Mouse (Mus musculus): ENCODE data around the gene Farp1. TPM values are rescaled to one million over a fixed set of nuclear protein-coding genes. Genes with fewer than 3 reads are reported as not detected.

Farp1 gene
- polyA plus RNA-seq, 1 experiment from 2014 or later, result 15.8 TPM

DNA sequence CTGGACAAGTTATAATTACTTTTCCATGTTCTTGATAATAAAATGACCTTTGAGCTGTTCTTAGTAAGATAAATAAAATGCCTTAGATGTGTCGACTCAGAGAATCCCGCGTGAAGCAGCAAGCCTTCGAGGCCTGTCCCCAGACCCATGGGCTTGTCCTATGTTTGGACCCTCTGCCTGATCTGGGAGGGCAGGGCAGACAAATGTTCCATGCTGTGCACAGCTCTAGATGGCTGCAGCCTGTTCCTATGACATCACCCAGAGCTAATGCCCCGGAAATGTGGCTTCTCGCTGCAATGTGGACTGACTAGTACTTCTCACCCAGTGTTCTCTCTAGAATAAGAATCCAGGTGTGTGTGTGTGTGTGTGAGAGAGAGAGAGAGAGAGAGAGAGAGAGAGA lies 229.5 kb downstream of the Farp1 start:
- Histone ChIP-seq H3K27me3 (replicated peaks) (no peaks in the 10 kb centered on the region), H3K9ac (no peak overlapping the region), H3K4me1 (replicated peaks) (peaks cover 9% of the 10 kb centered on the region; the same call in 1 of the 2 replicates), H3K4me2 (replicated peaks) (no peak overlapping the region), H3K4me3 (replicated peaks) (no peak overlapping the region), H3K27ac (no peak overlapping the region), H3K9me3 (no peaks in the 10 kb centered on the region), H3K36me3 (peaks cover 5% of the 10 kb centered on the region; the same call in 1 of the 2 replicates)
- 52% methylated on average over 6 of the region's 6 CpGs for WGBS
- ATAC-seq, result peak; percentile 11; the same call in 1 of the 2 replicates

DNA sequence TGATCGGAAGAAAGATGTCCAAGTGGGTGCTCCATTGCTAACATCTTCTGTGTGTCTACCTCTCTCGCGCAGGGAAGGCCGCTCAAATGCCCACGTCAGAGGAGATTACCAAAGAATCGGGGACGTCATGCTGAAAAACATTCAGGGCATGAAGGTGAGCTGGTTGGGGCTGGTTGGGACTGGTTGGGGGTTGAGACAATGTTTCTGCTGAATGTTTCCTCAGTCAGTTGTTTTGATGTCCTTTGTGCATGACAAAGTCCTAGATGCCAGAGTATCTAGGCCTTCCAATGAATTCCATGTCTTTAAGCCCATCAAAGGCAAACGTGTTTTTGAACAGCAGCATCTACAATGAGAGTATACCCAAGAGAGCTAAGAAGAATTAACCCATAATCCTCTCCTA lies 232.8 kb downstream of the Farp1 start:
- Histone ChIP-seq H3K4me3 (replicated peaks) (no peak overlapping the region), H3K9ac (no peak overlapping the region), H3K4me2 (replicated peaks) (no peak overlapping the region), H3K9me3 (no peaks in the 10 kb centered on the region), H3K27me3 (replicated peaks) (no peaks in the 10 kb centered on the region), H3K27ac (no peak overlapping the region), H3K4me1 (replicated peaks) (peaks cover 9% of the 10 kb centered on the region; the same call in 1 of the 2 replicates), H3K36me3 (0 out of 2 replicates have a peak, but pooled peaks cover 14% of the 10 kb centered on the region)
- no peak for ATAC-seq
- 92% methylated on average over 8 of the region's 8 CpGs for WGBS

DNA sequence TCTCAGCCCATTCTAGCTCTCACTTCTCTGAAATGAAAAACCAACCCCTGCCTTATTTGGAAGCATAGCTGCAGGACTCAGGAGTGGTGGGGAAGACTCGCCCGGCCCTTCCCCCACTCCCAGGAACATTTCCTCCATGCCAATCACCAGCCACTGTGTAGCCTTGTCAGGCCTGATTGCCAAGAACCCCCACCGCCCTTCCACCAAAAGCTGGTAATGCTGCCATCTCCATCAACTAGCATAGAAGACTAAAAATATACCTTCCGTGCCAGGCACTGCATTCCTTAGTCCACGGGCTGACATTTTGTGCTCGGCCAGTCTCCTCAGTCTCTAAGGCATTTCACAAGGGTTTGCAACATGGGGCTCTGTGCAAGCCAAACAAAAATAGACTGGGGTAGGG lies 235.5 kb downstream of the Farp1 start:
- Histone ChIP-seq H3K4me1 (replicated peaks) (0 out of 2 replicates have a peak, but pooled peaks cover 1% of the 10 kb centered on the region), H3K36me3 (peaks cover 22% of the 10 kb centered on the region), H3K27me3 (replicated peaks) (no peaks in the 10 kb centered on the region), H3K4me2 (replicated peaks) (no peak overlapping the region), H3K9me3 (no peaks in the 10 kb centered on the region), H3K27ac (no peak overlapping the region), H3K4me3 (replicated peaks) (no peak overlapping the region), H3K9ac (no peak overlapping the region)
- 82% methylated on average over 6 of the region's 6 CpGs for WGBS
- ATAC-seq, result no peak

DNA sequence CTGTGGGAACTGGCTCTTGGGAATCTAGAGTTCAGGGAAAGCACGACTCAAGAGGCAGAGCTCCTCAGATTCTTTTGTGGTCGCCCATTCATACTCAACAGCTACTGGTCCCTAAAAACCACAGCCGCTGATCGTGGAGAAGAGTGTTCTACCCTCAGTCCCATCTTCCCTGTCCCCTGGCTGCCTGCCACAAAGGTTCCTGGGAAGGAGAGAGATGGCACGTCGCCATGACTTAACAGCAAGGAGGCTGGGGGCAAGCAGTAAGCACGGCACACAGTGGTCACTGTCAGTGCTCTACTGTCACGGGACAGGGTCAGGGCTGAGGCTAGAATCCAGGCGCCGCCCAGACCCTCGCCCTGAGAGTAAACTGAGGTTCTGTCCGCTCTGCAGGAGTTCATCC lies 240.0 kb downstream of the Farp1 start:
- no peak for ATAC-seq
- H3K9ac ChIP-seq, result no peak overlapping the region
- no peaks in the 10 kb centered on the region for H3K4me1 ChIP-seq (replicated peaks)
- H3K36me3 ChIP-seq, result peaks cover 26% of the 10 kb centered on the region
- no peak overlapping the region for H3K4me2 ChIP-seq (replicated peaks)
- 80% methylated on average over 12 of the region's 12 CpGs for WGBS
- no peaks in the 10 kb centered on the region for H3K9me3 ChIP-seq
- no peak overlapping the region for H3K4me3 ChIP-seq (replicated peaks)
- no peaks in the 10 kb centered on the region for H3K27me3 ChIP-seq (replicated peaks)
- no peak overlapping the region for H3K27ac ChIP-seq

DNA sequence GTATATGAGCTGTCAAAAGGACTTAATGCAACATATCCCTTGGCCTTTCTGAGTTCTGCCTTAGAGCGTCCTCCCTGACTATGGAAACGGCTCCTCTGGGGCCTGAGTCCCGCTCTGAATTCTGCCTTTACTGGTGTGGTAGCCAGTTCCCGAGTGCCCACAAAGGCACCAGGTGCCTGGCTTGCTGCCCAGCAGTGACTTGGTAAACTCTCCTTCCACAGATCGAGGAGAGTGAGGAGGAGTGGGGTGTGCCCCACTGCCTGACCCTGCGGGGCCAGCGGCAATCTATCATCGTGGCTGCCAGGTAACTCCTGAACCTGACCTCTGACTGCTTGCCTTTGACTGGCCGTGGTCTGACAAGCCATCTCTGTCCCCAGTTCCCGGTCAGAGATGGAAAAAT lies 241.0 kb downstream of the Farp1 start:
- no peaks in the 10 kb centered on the region for H3K4me1 ChIP-seq (replicated peaks)
- H3K9me3 ChIP-seq, result no peaks in the 10 kb centered on the region

DNA sequence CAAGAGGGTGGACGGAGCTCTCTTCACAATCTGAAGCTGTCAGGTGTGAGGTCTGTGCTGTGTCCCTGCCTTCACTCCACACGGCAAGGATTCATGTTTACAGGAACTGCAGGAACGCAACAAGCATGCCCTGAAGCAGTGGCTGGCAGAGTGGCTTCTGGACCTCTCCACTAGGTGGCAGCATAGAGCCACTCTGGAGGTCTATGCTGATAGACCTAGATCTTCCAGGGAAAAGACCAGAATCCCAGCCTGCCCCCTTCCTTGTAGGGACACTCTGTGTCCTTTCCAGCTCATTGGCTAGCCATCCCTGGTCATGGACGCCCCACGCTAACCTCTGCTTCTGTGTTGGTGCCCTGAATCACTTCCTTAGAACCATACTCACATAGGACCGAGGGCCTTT lies 244.1 kb downstream of the Farp1 start:
- 29% methylated on average over 6 of the region's 6 CpGs for WGBS

More for the DNA sequence above, 241.0 kb downstream of the Farp1 start:
- Histone ChIP-seq H3K4me3 (replicated peaks) (no peak overlapping the region), H3K9ac (no peak overlapping the region), H3K36me3 (peaks cover 26% of the 10 kb centered on the region), H3K27me3 (replicated peaks) (no peaks in the 10 kb centered on the region), H3K4me2 (replicated peaks) (no peak overlapping the region), H3K27ac (no peak overlapping the region)
- 75% methylated on average over 10 of the region's 10 CpGs for WGBS
- ATAC-seq, result no peak

DNA sequence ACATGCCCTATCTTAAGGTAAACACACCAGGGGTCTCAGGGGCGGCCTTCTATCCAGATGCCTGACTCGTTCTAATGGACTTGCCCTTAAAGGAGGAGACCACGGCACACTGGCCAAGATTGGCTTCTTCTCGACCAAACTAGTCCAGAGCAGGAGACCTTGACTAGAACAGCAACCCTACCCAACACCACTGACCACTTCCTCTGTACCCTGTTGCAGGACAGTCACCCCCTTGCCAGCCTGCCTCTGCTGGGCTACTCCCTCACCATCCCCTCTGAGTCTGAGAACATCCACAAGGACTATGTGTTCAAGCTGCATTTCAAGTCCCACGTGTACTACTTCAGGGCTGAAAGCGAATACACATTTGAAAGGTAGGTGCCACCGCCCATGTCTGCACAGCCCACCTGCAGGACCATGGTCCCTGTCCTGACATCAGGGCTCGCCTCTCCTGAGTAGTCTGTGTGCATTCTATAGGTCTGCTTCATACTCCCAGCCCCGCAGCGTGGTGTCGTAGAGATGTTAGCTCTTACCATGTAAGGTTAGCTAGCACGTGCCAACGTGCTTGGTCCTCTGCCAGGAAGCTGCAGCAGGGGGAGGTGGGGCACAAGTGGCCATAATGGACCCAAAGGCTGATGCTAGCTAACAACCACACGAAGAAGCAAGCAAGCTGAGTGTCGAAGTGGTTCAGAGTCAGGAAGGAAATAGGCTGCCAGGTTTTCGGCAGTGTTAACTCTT lies 245.8 kb downstream of the Farp1 start:
- Histone ChIP-seq H3K4me2 (replicated peaks) (no peak overlapping the region), H3K27ac (no peak overlapping the region), H3K9ac (no peak overlapping the region), H3K27me3 (replicated peaks) (no peaks in the 10 kb centered on the region), H3K4me3 (replicated peaks) (no peak overlapping the region), H3K36me3 (peaks cover 32% of the 10 kb centered on the region), H3K4me1 (replicated peaks) (no peaks in the 10 kb centered on the region), H3K9me3 (no peaks in the 10 kb centered on the region)
- WGBS, result 79% methylated on average over 16 of the region's 16 CpGs
- ATAC-seq, result no peak

More for the DNA sequence above, 244.1 kb downstream of the Farp1 start:
- no peak overlapping the region for H3K4me3 ChIP-seq (replicated peaks)
- no peaks in the 10 kb centered on the region for H3K9me3 ChIP-seq
- H3K36me3 ChIP-seq, result peaks cover 37% of the 10 kb centered on the region
- H3K9ac ChIP-seq, result no peak overlapping the region
- no peak overlapping the region for H3K27ac ChIP-seq
- ATAC-seq, result peak; percentile 81
- H3K4me2 ChIP-seq (replicated peaks), result no peak overlapping the region
- H3K4me1 ChIP-seq (replicated peaks), result no peaks in the 10 kb centered on the region
- no peaks in the 10 kb centered on the region for H3K27me3 ChIP-seq (replicated peaks)

DNA sequence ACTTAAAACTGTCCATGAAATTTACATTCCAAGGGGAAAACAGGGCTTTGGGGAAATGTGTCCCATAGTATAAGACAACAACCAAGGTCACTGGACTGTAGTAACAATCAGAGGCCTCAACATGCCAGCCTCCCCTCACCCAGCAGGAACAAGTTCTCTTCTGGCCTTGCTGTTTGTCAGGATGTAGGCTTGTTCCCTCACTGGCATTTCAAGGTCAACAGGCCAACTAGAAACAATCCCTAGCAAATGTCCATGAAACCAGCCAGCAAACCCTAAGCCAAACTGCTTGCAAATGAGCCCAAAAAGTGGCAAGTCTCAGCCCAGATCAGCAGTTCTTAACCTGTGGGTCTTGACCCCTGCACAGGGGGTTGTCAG lies 246.3 kb downstream of the Farp1 start:
- H3K27me3 ChIP-seq (replicated peaks), result no peaks in the 10 kb centered on the region
- no peak for ATAC-seq
- no peak overlapping the region for H3K9ac ChIP-seq
- no peaks in the 10 kb centered on the region for H3K9me3 ChIP-seq
- no peak overlapping the region for H3K4me3 ChIP-seq (replicated peaks)
- no peak overlapping the region for H3K4me2 ChIP-seq (replicated peaks)
- H3K4me1 ChIP-seq (replicated peaks), result no peaks in the 10 kb centered on the region
- peaks cover 31% of the 10 kb centered on the region for H3K36me3 ChIP-seq
- no peak overlapping the region for H3K27ac ChIP-seq

DNA sequence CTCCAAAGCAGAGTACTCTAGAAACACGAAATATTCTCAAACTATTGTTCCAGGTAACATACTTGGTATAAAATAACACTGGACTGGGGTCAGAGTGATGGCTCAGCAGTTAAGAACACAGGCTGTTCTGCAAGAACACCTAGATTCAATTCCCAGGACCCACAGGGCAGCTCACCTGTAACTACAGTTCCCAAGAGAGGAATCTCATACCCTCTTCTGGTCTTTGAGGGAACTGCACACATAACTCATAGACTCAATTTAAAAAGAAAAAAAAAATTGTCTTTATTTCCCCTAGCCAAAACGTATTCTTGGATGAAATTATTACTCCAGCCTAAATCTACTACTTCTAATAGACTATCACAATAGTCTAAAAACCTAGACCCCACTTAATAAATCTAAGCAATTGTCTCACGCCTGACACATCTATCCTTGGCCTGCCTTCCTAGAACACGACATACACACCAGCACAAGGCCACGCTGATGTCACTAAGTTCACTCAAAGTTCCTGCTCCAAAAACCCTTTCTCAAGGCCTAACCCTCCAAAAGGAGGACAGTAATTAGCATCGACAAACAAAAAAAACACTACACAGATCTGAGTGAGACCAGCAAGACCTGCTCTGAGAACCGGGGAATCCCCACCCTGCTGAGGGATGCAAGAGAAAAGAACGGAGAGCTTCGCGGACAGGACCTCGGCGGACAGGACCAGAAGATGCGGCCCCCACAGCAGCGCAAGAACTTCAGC lies 250.6 kb downstream of the Farp1 start:
- H3K27ac ChIP-seq, result no peak overlapping the region
- H3K4me2 ChIP-seq (replicated peaks), result no peak overlapping the region
- no peak overlapping the region for H3K9ac ChIP-seq
- ATAC-seq, result no peak
- H3K9me3 ChIP-seq, result no peaks in the 10 kb centered on the region
- no peak overlapping the region for H3K4me3 ChIP-seq (replicated peaks)
- H3K36me3 ChIP-seq, result peaks cover 39% of the 10 kb centered on the region
- H3K4me1 ChIP-seq (replicated peaks), result no peaks in the 10 kb centered on the region
- WGBS, result 91% methylated on average over 14 of the region's 14 CpGs
- no peaks in the 10 kb centered on the region for H3K27me3 ChIP-seq (replicated peaks)

DNA sequence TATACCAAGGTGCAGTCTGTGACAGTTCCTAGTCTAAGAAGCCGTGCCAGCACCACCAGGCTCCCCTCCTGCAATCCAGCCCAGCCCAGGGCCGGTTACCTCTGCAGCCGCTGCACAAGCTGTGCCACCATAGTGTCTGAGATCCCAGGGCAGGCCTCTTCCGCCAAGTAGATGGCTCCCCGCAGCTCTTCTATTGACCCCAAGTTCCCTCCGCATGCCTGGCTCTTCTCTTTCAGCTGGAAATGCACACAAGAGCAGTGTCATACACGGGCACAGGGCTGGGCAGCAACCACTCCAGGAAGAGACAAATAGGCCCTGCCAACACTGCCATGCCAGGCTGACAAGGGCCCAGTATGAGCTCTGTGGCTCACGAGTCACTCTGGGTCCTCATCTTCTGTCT lies 256.9 kb downstream of the Farp1 start:
- WGBS, result 93% methylated on average over 8 of the region's 8 CpGs
- no peak for ATAC-seq

DNA sequence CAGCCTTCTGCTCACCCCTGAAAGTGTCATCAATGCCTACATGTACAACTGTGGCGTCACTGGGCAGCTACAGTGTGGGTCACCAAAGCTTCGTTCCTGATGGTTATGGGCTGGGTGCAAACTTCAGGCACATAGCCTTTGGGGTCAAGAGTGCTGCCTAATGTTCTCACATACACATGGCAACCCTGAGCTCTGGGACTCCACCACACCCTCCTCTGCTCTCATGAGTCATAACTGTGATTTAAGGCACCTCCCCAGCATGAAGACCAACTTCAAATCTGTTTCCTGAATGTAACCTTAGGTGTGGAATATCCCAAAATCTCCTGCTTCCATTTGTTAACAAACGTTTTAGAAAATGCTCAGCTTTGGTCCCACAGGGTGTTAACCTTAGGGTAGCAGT lies 257.4 kb downstream of the Farp1 start:
- H3K4me3 ChIP-seq (replicated peaks), result no peak overlapping the region
- WGBS, result 88% methylated on average over 3 of the region's 3 CpGs
- H3K9me3 ChIP-seq, result no peaks in the 10 kb centered on the region
- H3K36me3 ChIP-seq, result peaks cover 40% of the 10 kb centered on the region
- ATAC-seq, result no peak
- no peak overlapping the region for H3K4me2 ChIP-seq (replicated peaks)
- H3K9ac ChIP-seq, result no peak overlapping the region
- H3K4me1 ChIP-seq (replicated peaks), result no peaks in the 10 kb centered on the region
- no peak overlapping the region for H3K27ac ChIP-seq
- no peaks in the 10 kb centered on the region for H3K27me3 ChIP-seq (replicated peaks)

More for the DNA sequence above, 256.9 kb downstream of the Farp1 start:
- Histone ChIP-seq H3K4me1 (replicated peaks) (no peaks in the 10 kb centered on the region), H3K36me3 (peaks cover 40% of the 10 kb centered on the region), H3K4me2 (replicated peaks) (no peak overlapping the region), H3K9me3 (no peaks in the 10 kb centered on the region), H3K4me3 (replicated peaks) (no peak overlapping the region), H3K27ac (no peak overlapping the region), H3K9ac (no peak overlapping the region), H3K27me3 (replicated peaks) (no peaks in the 10 kb centered on the region)

DNA sequence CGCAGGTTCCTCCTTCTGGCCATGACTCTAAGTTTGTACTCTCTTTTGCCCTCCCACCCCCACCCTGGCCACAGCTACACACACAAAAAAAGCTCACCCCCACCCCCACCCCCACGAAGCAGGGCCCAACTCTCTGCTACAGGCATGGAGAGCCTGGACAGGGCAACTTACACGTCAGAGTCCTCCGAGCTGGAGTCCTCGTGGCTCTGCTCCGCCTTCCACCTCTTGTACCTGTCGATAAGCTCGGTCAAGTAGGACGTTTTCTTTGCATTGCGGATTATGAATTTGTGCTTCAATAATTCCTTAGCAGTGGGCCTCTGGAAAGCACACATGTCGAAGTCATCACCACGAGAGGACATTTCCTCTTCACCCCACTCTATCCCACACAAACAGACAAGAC lies 259.5 kb downstream of the Farp1 start:
- ATAC-seq, result no peak
- peaks cover 32% of the 10 kb centered on the region for H3K36me3 ChIP-seq
- no peak overlapping the region for H3K27ac ChIP-seq
- no peak overlapping the region for H3K4me3 ChIP-seq (replicated peaks)
- no peak overlapping the region for H3K9ac ChIP-seq
- H3K27me3 ChIP-seq (replicated peaks), result no peaks in the 10 kb centered on the region
- 89% methylated on average over 12 of the region's 12 CpGs for WGBS
- peaks cover 10% of the 10 kb centered on the region for H3K4me1 ChIP-seq (replicated peaks)
- no peak overlapping the region for H3K4me2 ChIP-seq (replicated peaks)
- H3K9me3 ChIP-seq, result no peaks in the 10 kb centered on the region

DNA sequence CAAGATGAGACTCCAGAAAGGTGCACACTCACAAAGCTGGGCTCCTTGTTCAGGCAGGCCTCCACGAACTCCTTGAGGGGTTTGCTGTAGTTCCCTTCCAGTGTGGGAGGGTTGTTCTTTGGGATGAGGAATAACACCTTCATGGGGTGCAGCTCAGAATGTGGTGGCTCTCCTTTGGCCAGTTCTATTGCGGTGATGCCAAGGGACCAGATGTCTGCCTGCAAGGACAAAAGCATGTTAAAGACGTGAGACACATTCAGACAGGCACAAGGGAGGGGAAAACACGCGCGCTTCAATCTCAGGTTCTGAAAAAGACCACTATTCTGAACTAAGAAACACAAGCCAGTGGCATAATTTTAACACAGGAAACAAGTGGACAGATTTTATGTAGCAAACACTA lies 262.1 kb downstream of the Farp1 start:
- no peak overlapping the region for H3K9ac ChIP-seq
- no peaks in the 10 kb centered on the region for H3K9me3 ChIP-seq
- H3K27ac ChIP-seq, result no peak overlapping the region
- WGBS, result 97% methylated on average over 6 of the region's 6 CpGs
- H3K27me3 ChIP-seq (replicated peaks), result no peaks in the 10 kb centered on the region
- no peak for ATAC-seq
- H3K4me2 ChIP-seq (replicated peaks), result no peak overlapping the region
- H3K36me3 ChIP-seq, result peaks cover 31% of the 10 kb centered on the region
- H3K4me3 ChIP-seq (replicated peaks), result no peak overlapping the region
- H3K4me1 ChIP-seq (replicated peaks), result peaks cover 10% of the 10 kb centered on the region
